Mouse (Mus musculus) midbrain, embryonic 16.5 days (tissue): ENCODE measurements around the gene Snx25. TPM values are rescaled to one million over a fixed set of nuclear protein-coding genes. Genes with fewer than 3 reads are reported as not detected.
"Not testable (repeated sequence)": the region's sequence is repeated elsewhere in the genome, so short reads cannot be mapped to it uniquely, and the experiment has no call there.

Source experiments
- ATAC-seq: fragments of 200-750 bp; cut with Nextera tagmentation; 2 replicates; pipeline ENCODE4 v1.8.0; 2017; ENCODE audit warnings: moderate TSS enrichment
- H3K27ac ChIP-seq: fragments of 300-500 bp; sonication (generic); 2 replicates; pipeline ENCODE4 v1.5.1; 2014; ENCODE audit warnings: mild to moderate bottlenecking, low read length, mixed read lengths
- H3K27me3 ChIP-seq: fragments of 300-500 bp; sonication (generic); 2 replicates; pipeline ENCODE4 v1.6.1; 2014; ENCODE audit warnings: low read depth, low read length, mixed read lengths; ENCODE audit not compliant: control insufficient read depth, insufficient read depth
- H3K36me3 ChIP-seq: fragments of 300-500 bp; sonication (generic); 2 replicates; pipeline ENCODE4 v1.6.1; 2014; ENCODE audit warnings: mild to moderate bottlenecking, low read length, moderate library complexity, mixed read lengths; ENCODE audit not compliant: control insufficient read depth, insufficient read depth
- H3K4me1 ChIP-seq: fragments of 300-500 bp; sonication (generic); 2 replicates; pipeline ENCODE4 v1.6.1; 2014; ENCODE audit warnings: mild to moderate bottlenecking, low read length, mixed read lengths; ENCODE audit not compliant: control insufficient read depth, insufficient read depth
- H3K4me2 ChIP-seq: fragments of 300-500 bp; sonication (generic); 2 replicates; pipeline ENCODE4 v1.6.1; 2014; ENCODE audit warnings: mild to moderate bottlenecking, low read length, mixed read lengths
- H3K4me3 ChIP-seq: fragments of 300-500 bp; sonication (generic); 2 replicates; pipeline ENCODE4 v1.5.1; 2014; ENCODE audit warnings: low read depth, mild to moderate bottlenecking, low read length, moderate library complexity, mixed read lengths
- H3K9ac ChIP-seq: fragments of 300-500 bp; sonication (generic); 2 replicates; pipeline ENCODE4 v1.6.1; 2014; ENCODE audit warnings: low read depth, low read length, mixed read lengths
- H3K9me3 ChIP-seq: fragments of 300-500 bp; sonication (generic); replicated peaks from 2 replicates; pipeline ENCODE4 v1.6.1; 2014; ENCODE audit warnings: mild to moderate bottlenecking, low read length, mixed read lengths; ENCODE audit not compliant: control insufficient read depth, poor library complexity, severe bottlenecking
- WGBS: fragments of 180-500 bp; shearing (Covaris S2); extraction: QIAGEN DNeasy Blood & Tissue Kit; methylation state at CpG from one replicate; pipeline ENCODE4 v1.1.7; 2014; 5-methylcytosine and 5-hydroxymethylcytosine counted together
- polyA plus RNA-seq: library from polyadenylated mRNA; unstranded; fragments of >200 nt; fragmentation: Nextera tagmentation; extraction: Ambion mirVana; gene quantifications from 2 replicates; pipeline ENCODE4 v1.2.1, GENCODE M21; 2015

Gene Snx25
- polyA plus RNA-seq, 1 experiment from 2014 or later = 9.3 TPM

DNA sequence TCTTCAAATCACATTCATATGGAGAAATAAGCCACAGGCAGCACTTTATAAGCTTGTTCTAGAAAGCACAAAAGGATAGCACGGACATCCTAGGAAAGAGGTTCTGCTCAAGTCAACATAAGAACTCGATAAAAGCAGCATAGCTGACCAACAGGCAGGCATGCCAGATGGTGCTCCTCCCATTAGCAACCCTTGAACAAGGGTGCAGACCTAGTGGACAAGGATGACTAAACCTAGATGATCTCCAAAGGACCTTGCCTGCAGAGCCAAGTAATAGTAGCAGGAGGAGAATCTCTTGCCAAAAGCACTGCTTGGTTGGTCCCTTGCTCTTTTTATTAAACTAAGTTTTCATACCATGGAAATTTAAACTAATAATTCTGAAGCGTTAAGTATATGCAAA lies 32.8 kb downstream of the Snx25 start:
- Histone ChIP-seq H3K36me3 (no peaks in the 10 kb centered on the region), H3K27me3 (no peaks in the 10 kb centered on the region), H3K4me3 (no peak overlapping the region), H3K9ac (no peak overlapping the region), H3K27ac (no peak overlapping the region), H3K4me1 (no peaks in the 10 kb centered on the region), H3K9me3 (no peaks in the 10 kb centered on the region), H3K4me2 (no peak overlapping the region)
- no peak for ATAC-seq
- 97% methylated on average over 3 of the region's 3 CpGs for WGBS

DNA sequence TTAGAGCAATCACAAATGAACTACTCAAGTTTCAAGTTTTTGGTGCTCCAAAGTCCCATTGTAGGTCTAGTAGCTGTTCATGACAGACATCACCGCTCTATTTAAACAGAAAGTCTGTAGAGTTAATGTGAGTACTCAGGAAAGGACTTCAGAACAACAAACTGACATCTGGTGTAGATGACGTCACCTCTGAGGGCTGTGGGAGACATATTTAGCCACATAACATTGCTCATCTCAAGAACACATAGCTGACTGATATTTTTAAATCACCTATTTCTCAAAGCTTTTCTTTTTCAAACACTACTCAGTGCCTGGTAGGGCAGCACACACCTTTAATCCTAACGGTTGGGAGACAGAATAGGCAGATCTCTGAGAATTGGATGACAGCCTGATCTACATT lies 34.8 kb downstream of the Snx25 start:
- H3K27me3 ChIP-seq = no peaks in the 10 kb centered on the region

DNA sequence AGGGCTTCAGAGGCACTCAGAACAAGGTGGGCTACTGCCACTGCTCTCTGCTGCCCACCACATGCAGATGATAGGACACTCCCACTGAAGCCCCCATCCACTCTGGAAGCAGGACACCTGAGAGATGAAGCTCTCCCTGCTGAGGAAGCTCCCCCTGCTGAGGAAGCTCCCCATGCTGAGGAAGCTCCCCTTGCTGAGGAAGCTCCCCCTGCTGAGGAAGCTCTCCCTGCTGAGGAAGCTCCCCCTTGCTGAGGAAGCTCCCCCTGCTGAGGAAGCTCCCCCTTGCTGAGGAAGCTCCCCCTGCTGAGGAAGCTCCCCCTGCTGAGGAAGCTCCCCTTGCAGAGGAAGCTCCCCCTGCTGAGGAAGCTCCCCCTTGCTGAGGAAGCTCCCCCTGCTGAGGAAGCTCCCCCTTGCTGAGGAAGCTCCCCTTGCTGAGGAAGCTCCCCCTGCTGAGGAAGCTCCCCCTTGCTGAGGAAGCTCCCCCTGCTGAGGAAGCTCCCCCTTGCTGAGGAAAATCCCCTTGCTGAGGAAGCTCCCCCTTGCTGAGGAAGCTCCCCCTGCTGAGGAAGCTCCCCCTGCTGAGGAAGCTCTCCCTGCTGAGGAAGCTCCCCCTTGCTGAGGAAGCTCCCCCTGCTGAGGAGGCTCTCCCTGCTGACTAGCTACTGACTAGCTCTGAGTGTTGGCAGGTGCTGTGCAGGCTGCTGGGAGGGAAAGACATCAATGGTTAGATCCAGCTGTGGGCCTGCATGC lies 38.4 kb downstream of the Snx25 start:
- H3K4me2 ChIP-seq, ATAC-seq, H3K9me3 ChIP-seq, H3K27me3 ChIP-seq, H3K27ac ChIP-seq, H3K4me1 ChIP-seq, H3K36me3 ChIP-seq, H3K9ac ChIP-seq, H3K4me3 ChIP-seq: not testable (repeated sequence)

More for the DNA sequence above, 34.8 kb downstream of the Snx25 start:
- no peak overlapping the region for H3K9ac ChIP-seq
- 89% methylated on average over 3 of the region's 3 CpGs for WGBS
- no peak for ATAC-seq
- no peaks in the 10 kb centered on the region for H3K36me3 ChIP-seq
- H3K9me3 ChIP-seq = no peaks in the 10 kb centered on the region
- H3K4me2 ChIP-seq = no peak overlapping the region
- H3K4me3 ChIP-seq = no peak overlapping the region
- H3K27ac ChIP-seq = no peak overlapping the region
- H3K4me1 ChIP-seq = no peaks in the 10 kb centered on the region

DNA sequence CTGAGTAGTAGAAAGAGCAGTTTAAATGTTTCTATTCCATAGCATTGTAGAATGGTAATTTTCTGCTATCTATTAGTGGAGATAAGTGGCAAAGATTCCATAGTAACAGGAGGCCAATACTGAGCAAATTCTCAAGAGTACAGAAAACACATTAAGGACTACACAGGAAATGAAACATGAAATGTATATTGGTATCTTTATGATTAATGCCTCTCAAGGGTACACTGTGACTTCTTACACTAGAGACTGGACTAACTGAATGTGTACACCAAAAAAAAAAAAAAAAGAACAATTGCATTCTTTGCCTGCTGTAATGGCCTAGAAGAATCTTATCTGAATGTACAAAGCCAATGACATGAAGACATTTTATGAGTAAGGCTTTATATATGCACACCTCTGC lies 44.3 kb downstream of the Snx25 start:
- Histone ChIP-seq H3K9ac (no peak overlapping the region), H3K27me3 (no peaks in the 10 kb centered on the region), H3K36me3 (peaks cover 8% of the 10 kb centered on the region; the same call in 1 of the 2 replicates), H3K9me3 (no peaks in the 10 kb centered on the region), H3K4me3 (no peak overlapping the region), H3K4me2 (no peak overlapping the region), H3K4me1 (no peaks in the 10 kb centered on the region), H3K27ac (no peak overlapping the region)
- ATAC-seq = no peak

DNA sequence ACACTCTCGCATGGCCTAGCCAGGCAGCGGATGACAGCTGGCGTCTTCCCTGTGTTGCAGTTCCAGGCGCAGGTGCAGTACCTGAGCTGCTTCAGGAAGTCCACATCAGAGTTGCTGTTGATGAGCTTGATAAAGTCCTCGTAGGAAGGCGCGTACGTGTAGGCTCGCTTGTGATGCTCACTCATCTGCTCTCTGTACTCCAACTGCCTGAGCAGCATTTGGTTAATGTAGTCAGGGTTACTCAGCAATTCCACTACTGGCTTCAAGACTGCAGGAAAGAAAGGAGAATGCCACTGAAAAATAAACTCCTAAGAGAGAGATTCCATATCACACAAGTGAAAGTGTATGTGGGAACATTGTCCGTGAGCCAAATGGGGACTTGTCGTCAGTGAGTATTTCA lies 48.5 kb downstream of the Snx25 start:
- H3K4me2 ChIP-seq = no peak overlapping the region
- no peaks in the 10 kb centered on the region for H3K4me1 ChIP-seq
- 97% methylated on average over 11 of the region's 11 CpGs for WGBS
- H3K27me3 ChIP-seq = no peaks in the 10 kb centered on the region
- no peak overlapping the region for H3K27ac ChIP-seq
- no peaks in the 10 kb centered on the region for H3K9me3 ChIP-seq
- no peak for ATAC-seq
- H3K36me3 ChIP-seq = peaks cover 13% of the 10 kb centered on the region; the same call in 1 of the 2 replicates
- no peak overlapping the region for H3K4me3 ChIP-seq
- no peak overlapping the region for H3K9ac ChIP-seq

DNA sequence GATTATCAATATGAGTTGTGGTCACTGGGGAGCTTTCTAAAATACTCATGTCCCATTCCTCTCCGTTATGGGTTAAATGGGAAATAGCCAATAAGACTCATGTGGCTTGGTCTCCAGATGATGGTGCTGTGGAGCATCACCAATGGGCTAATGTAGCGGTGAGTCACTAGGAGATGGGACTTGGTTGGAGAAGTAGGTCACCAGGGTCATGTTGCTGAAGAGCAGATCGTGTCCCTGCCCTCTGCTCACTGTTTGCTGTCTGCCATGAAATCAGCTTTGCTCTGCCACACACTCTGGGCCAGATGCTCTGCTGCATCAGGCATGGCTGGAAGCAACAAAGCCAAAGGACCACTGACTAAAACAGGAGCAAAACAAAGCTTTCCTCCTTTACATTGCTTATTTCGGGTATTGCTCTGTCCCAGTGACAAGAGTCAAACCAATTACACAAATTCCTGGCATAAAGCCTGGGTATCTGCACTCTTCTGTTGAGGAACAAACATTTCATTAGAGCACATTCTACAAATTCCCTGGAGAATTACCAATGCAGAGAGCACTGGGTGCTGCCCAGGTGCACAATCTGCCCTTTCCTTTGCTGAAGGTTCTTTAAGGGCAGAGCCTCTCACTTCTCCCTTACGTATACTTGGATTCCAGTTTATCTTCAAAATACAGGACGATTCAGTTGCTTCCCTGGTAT lies 59.1 kb downstream of the Snx25 start:
- H3K27me3 ChIP-seq = no peaks in the 10 kb centered on the region
- ATAC-seq = no peak
- H3K27ac ChIP-seq = no peak overlapping the region
- peaks cover 5% of the 10 kb centered on the region; the same call in 1 of the 2 replicates for H3K36me3 ChIP-seq
- no peaks in the 10 kb centered on the region for H3K9me3 ChIP-seq
- no peak overlapping the region for H3K4me3 ChIP-seq
- H3K4me2 ChIP-seq = no peak overlapping the region
- H3K9ac ChIP-seq = no peak overlapping the region
- no peaks in the 10 kb centered on the region for H3K4me1 ChIP-seq
- 79% methylated on average over 6 of the region's 6 CpGs for WGBS

DNA sequence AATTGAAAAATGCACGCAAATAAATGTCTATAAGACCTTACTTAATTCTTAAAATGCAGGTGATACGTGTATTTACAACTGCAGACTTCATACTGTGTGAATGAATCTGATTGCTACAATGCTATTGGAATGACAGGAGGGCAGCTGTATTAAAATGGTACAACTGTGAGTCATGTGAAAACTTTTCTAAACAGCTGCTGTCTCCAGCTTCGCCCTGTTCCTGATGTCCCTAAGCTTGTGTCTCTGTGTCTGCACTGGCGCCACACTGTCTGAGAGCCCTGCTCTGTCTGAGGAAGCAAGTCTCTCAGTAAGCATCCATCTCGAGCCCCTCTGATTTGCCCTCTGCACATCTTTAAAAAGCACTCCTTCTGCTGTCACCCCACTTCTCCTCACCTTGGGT lies 68.8 kb downstream of the Snx25 start:
- Histone ChIP-seq H3K4me2 (no peak overlapping the region), H3K9ac (no peak overlapping the region), H3K27me3 (no peaks in the 10 kb centered on the region), H3K4me3 (no peak overlapping the region), H3K27ac (no peak overlapping the region), H3K9me3 (no peaks in the 10 kb centered on the region), H3K4me1 (no peaks in the 10 kb centered on the region), H3K36me3 (0 out of 2 replicates have a peak, but pooled peaks cover 4% of the 10 kb centered on the region)
- WGBS = 87% methylated on average over 5 of the region's 5 CpGs
- no peak for ATAC-seq

DNA sequence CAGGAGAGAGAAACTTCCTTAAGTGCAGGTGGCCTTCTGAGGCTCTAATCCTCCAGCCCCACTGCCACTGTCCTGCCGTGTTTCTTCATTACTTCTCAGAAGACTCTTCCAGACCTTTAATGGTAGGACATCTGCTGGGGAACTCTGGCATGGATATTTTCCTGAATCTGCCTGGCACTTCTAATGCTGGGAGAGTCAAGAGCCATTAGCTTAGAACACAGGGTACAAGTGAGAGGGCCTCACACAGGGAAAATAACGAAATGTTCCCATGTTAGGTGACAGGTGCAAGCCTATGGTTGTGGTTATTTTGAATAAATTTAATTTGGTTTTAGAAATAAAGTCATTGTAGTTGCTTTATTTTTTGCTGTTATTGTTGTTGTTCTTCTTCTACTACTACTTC lies 70.9 kb downstream of the Snx25 start:
- no peak for ATAC-seq
- Histone ChIP-seq H3K27me3 (no peaks in the 10 kb centered on the region), H3K4me2 (no peak overlapping the region), H3K4me3 (no peak overlapping the region), H3K9ac (no peak overlapping the region), H3K9me3 (no peaks in the 10 kb centered on the region), H3K36me3 (0 out of 2 replicates have a peak, but pooled peaks cover 4% of the 10 kb centered on the region), H3K4me1 (no peaks in the 10 kb centered on the region), H3K27ac (no peak overlapping the region)
- 62% methylated on average over 2 of the region's 2 CpGs for whole genome bisulfite sequencing

DNA sequence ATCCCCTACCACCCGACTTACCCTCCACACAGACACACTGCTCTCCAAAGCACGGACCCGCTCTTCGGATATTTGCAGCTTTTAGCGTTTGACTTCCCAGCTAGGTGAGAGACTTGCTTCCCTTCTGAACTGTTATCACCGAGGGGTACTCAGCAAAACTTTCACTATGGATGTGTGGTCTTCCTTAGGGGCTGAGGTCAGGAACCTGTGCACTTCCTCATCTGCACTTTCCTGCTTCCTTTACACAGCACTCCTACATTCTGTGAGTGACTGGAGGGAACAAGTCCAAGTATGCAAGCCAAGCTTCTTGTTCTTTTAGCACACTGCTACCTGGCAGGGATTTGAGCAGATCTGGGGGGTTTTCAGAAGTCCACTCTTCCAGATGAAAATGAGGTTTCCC lies 73.1 kb downstream of the Snx25 start:
- H3K9ac ChIP-seq = no peak overlapping the region

More for the DNA sequence above, 73.1 kb downstream of the Snx25 start:
- no peak for ATAC-seq
- Histone ChIP-seq H3K4me3 (no peak overlapping the region), H3K4me1 (no peaks in the 10 kb centered on the region), H3K27me3 (no peaks in the 10 kb centered on the region), H3K4me2 (no peak overlapping the region), H3K36me3 (0 out of 2 replicates have a peak, but pooled peaks cover 4% of the 10 kb centered on the region), H3K27ac (no peak overlapping the region), H3K9me3 (no peaks in the 10 kb centered on the region)
- WGBS = 86% methylated on average over 6 of the region's 6 CpGs
